Mouse (Mus musculus) telencephalon, adult 2 months (tissue): Measurements from ENCODE around the gene Os9.
"Not testable (repeated sequence)": the region's sequence is repeated elsewhere in the genome, so short reads cannot be mapped to it uniquely, and the experiment has no call there.

Experiments
- DNase-seq: peaks from one replicate; pipeline ENCODE4 v3.0.0-alpha.2; 2011; ENCODE audit warnings: low read depth, low spot score

Gene Os9

DNA sequence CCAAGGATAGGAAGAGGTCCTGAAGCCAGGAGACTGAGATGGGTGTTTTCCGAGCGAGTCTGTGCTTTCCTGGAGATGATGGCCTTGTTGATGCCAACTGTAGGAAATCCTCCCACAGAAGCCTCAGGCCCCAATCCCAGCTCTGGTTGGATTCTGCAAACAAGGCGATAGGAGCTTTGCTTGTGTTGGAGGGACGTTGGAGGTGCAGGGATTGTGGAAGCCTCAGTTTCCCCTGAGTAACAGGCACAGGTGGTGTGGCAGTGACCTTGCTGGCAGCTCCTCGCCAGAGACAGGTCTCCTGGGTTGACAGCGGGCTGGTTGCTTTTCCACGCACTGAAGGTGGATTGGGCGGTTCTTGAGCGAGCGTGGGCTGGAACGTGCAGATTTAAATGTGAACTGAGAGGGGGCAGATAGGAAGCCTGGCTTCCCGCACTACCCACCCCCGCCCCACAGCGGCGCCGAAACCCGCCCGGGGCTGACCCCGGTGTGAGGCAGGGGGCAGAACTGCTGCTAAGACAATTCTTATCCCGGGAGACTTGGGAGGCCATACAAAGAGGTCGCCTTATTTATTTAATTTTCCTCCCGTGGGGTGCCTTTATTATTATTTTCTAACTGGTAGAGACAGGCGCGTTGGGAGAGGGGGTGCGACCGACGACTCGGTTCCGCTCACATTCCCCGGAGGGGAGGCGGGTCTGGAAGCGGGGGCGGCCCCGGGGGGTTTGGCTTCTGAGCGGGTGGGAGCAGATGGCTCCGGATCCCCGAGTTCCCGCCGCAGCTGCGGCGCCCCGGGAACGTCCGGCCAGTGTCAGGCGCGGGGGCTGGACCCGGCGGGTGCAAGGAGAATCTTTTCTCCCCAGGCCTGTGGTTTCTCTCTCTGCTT, 39.8 kb downstream of the Os9 start:
- DNase-seq, result no peak

GRCm38 (mm10) chr10:127079665-127080391, 41.1 kb downstream of the Os9 start:
- no peak for DNase-seq

GRCm38 (mm10) chr10:127078677-127079575, 42.0 kb downstream of the Os9 start:
- DNase-seq, result no peak

- DNase-seq, result peak; percentile 93
Measured at GRCm38 (mm10) chr10:127078001-127078676, 42.8 kb downstream of the Os9 start.

- DNase-seq, result no peak
Measured at GRCm38 (mm10) chr10:127077515-127077914, 43.4 kb downstream of the Os9 start.

DNA sequence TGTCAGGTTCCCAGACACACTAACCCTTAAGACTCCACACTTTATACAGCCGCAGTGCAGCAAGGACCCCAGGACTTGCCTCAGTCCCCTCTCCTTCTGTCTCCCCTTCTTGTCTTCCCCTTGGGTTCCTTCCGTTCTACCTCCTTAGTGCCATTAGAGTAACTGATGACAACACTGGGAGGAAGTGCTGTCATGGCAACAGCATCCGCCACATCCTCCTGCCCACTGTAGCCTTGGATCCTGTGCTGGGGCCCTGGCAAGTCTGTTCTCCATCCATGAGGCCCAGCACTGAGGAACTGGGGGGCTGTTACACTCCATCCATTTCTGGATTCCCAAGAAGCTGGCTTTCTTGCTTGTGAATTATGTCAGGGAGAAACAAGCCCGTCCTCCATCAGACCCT, 44.8 kb downstream of the Os9 start:
- DNase-seq, result no peak

GRCm38 (mm10) chr10:127075651-127076050, 45.3 kb downstream of the Os9 start:
- no peak for DNase-seq

GRCm38 (mm10) chr10:127075080-127075479, 45.9 kb downstream of the Os9 start, which contains the start of gene Agap2:
Gene Agap2, plus strand, starts transcription at chr10:127075284.
- DNase-seq, result no peak

DNA sequence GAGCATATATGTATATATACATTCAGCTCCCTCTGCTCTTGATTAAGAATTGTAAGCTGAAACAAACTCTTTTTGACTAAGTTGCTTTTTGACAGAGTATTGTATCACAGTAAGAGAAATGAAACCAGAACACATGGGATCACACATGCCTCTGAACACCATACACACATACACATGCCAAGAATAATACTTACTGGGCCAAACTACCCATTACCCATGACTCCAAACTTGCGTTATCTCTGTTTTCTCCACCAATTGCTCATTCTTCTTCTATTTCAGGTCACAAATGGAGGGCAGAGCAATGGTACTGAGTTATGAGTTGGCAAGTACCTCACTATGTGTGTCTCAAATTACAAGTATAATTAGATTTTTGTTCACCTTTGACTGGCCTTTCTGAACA, 47.0 kb downstream of the Os9 start:
- no peak for DNase-seq

DNA sequence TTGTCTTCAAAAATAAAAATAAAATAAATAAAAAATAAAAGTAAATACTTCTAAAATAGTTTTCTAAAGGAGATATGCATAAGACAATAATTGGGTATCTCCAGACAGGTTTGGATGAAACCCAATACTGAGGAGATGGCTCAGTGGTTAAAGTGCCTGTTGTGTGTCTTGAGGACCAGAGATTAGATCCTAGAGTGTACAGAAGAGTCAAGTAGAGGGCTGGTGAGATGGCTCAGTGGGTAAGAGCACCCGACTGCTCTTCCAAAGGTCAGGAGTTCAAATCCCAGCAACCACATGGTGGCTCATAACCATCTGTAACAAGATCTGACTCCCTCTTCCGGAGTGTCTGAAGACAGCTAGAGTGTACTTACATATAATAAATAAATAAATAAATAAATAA, 48.0 kb downstream of the Os9 start:
- not testable (repeated sequence) for DNase-seq

GRCm38 (mm10) chr10:127072270-127072669, 48.7 kb downstream of the Os9 start:
- not testable (repeated sequence) for DNase-seq

- DNase-seq, result no peak
Measured at GRCm38 (mm10) chr10:127071203-127071602, 49.7 kb downstream of the Os9 start.

DNA sequence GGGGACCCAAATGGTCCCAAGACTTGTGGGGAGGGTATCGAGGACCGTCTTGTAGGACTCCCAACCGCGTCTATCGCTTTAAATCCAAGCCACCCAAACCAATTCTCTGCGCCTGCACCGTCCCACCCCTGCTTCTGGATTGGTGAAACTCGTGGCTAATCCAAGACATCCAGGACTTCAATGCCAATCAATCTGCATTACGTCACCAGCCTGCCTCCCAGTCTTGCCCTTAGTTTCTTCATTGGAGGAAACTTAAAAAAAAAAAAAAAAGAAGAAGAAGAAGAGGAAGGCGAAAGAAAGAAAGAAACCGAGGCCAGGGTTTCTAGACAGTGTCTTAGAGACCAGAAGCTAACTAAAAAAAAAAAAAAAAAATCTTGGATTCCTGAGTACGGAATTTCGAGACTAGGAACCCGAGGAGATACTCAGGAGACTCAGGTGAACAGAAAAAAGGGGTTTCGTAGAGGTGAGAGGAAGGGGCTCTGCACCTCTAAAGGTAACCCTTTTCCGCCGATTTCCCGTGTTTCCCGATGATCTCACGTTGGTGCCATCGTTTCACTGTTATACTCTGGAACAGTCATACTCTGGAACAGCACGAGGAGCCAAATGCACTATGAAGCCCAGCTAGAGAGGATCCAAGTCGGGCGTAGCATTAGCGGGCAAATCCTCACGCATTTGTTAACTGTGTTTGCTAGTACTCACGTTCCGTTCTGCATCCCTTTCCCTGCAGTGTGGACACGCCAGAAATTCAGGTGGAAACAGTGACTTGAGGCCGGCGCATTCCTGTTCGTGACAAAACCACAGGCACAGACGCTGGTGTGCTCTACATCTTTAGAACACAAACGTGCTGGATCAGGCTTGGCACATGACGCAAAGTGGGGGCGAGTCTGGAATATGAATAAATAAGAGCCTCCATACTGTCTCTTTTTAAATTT, 50.5 kb downstream of the Os9 start, which contains the start of gene Tspan31:
Gene Tspan31 (minus strand): TSS at position 75 of the 932 bp plus-strand sequence.
- peak; percentile 99 for DNase-seq

DNA sequence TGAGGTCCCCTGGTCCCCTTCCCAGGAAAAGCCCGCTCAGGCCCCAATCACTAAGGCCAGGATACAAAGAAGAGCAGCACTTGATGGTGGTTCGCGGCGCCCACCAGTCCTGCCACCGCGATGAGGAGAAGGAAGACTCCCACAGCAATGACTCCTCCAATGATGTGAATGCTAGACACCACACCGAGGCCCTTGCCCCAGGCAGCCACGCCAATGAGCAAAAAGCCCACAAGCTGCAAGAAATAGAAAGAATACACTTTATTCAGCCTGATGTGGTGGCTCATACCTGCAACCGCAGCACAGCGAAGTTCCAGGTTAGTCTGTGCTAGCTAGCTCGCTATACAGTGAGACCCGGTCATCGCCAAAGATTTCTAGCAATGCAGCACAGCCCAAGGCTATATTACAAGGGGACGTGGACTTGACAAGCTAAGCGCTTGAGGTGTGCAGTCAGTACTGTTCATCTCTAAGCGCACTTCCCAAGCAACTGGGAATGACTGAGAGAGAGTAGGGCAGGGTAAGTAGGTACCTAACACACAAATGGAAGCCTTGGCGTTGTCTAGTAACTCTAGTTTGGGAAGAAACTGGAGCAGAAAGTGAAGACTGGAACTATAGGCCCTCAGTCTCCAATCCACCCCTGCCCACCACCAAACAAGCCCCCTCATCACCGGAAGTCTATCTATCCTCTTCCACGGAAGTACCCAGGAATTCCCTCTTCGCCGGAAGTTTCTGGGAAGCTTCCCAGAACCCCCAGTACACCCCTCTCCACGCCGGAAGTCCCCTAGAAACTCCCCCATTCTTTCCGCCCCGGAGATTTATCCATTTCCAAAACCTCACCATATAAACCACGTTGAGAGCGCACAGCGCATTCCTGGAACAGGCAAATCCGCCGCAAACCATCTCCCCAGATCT, 51.4 kb downstream of the Os9 start:
- no peak for DNase-seq

DNA sequence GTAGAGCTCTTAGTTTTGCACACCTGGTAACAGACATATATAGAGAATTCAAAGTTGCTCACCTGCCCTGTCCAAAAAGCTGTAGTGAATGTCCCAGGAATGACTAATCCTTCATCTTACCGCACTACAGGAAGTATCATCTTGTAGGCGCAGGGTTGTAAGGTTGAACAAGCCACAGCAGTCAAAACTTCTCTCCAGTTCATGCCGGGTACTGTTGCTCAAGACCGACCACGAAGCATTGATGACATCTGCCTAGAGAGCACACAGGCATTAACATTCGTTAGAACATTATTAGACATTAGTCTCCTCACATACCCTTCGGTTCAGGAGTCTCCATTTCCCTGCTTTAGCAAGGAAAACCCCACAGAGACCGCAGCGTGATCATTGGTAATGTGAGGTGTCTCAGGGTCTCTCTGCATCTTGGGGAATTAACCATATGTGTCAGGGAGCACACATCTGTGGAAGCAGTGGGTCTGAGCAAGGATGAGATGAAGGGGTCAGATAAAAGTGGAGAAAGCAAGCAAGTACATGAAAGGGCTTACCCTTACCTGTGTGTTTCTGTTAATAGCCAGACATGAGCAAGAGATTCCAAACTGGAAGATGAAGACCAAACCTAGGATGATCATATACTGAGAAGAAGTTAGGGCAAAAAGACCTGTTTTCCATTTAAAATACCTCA, 52.4 kb downstream of the Os9 start:
- DNase-seq, result no peak

- DNase-seq, result no peak
Measured at GRCm38 (mm10) chr10:127066519-127067018, 54.4 kb downstream of the Os9 start.

DNA sequence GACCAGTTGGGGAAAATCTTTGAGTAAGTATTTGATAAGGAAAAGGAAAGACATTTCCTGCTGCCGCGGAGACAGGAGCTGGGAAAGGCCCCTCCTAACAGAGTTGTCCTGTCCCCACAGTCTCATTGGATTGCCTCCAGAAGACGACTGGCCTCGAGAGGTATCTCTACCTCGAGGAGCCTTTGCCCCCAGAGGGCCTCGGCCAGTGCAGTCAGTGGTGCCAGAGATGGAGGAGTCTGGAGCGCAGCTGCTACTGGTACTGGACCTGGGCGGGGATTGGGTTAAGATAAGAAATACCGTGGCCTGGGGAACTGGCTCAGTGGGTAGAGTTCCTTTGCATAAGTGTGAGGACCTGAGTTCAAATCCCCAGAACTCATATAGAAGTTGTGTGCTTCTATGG, 55.0 kb downstream of the Os9 start:
- no peak for DNase-seq
